Mouse (Mus musculus): ENCODE data around the gene Gnptg. TPM values are rescaled to one million over a fixed set of nuclear protein-coding genes. Genes with fewer than 3 reads are reported as not detected.

The Gnptg gene
- total RNA-seq, 2 experiments from 2014 or later = 14.9 to 16.2 TPM

GRCm38 (mm10) chr17:25210006-25210405, 29.9 kb downstream of the Gnptg start:
- DNase-seq (ENCODE audit: low spot score in 2 of 2) = no peak

DNA sequence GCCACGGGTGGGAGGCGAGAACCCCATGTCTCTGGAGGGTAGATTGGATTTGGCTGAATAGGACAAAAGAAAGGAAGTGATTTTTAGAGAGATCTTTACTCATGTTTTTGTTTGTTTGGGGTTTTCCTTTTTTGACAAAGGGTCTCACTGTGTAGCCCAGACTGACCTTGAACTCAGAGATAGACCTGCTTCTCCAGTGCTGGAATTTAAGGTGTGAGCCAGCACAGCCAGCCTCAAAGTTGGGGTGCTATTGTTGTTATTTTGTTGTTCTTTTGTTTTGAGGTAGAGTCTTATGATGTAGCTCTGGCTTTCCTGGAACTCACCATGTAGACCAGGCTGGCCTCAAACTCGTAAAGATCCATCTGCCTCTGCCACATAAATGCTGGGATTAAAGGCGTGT, 37.5 kb downstream of the Gnptg start:
- DNase-seq (ENCODE audit: low spot score in 2 of 2) = no peak

- DNase-seq (ENCODE audit: low spot score in 2 of 2) = no peak
These were observed 50.8 kb downstream of the Gnptg start for GRCm38 (mm10) chr17:25189091-25189490.

- DNase-seq (ENCODE audit: low spot score in 2 of 2) = peak; percentile 75 to 77
These were observed 51.5 kb downstream of the Gnptg start, which contains the start of gene Unkl for GRCm38 (mm10) chr17:25188150-25189031. Unkl (plus strand) TSS chr17:25188397.

DNA sequence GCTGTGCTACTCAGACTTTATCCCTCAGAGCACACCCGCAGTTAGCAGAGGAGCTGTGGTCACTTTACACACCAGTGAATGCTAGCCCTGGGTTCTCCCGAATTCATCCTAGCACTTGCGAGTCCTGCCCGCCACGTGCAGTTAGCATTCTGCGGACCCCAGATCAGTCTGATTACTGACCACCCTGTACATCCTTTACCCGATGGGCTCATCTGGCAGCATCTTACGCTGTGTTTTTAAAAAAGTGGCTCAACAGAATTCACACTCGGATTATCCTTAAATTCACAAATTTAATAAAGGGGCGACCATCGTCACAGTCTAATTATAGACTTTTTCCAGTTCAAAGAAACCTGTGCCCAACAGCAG, 52.2 kb downstream of the Gnptg start:
- no peak for DNase-seq (ENCODE audit: low spot score in 2 of 2)

- no peak for DNase-seq (ENCODE audit: low spot score in 2 of 2)
These were observed 55.0 kb downstream of the Gnptg start for GRCm38 (mm10) chr17:25184961-25185360.

GRCm38 (mm10) chr17:25184129-25184691, 55.7 kb downstream of the Gnptg start, which contains the start of gene BC003965:
BC003965 (plus strand) TSS chr17:25184554.
- DNase-seq (ENCODE audit: low spot score in 2 of 2) = peak; percentile 93 to 98

Small RNAs within 50 kb of the gene (microRNA-seq; reads per million reads assigned to microRNA genes)
- gene Mir3547 = not detected

Other genes starting within 250 kb of the Gnptg start
- 10 to 100 TPM; 13.9 to 14.9 TPM for gene Cramp1l, start 224.3 kb downstream of the Gnptg start, total RNA-seq (2021)
- gene Ift140, start 224.0 kb downstream of the Gnptg start, total RNA-seq (2021) = 10 to 100 TPM in 1 of 2 experiments, 1 to 10 TPM in 1; 9.0 to 10.1 TPM
- 10 to 100 TPM; 14.6 to 19.9 TPM for gene Tmem204, start 156.5 kb downstream of the Gnptg start, total RNA-seq (2021)
- gene Telo2, start 124.2 kb downstream of the Gnptg start, total RNA-seq (2021) = 10 to 100 TPM; 23.5 to 27.8 TPM
- gene Ptx4, start 119.4 kb downstream of the Gnptg start, total RNA-seq (2021) = 10 to 100 TPM in 1 of 2 experiments, 1 to 10 TPM in 1; 6.0 to 12.6 TPM
- gene Clcn7, start 106.7 kb downstream of the Gnptg start, total RNA-seq (2021) = 10 to 100 TPM; 23.0 to 25.0 TPM
- gene Ccdc154, start 77.7 kb downstream of the Gnptg start, total RNA-seq (2021) = under 1 TPM; 0.15 to 0.21 TPM
- not detected for gene Gm38655, start 64.7 kb downstream of the Gnptg start, total RNA-seq (2021)
- 10 to 100 TPM; 12.5 to 12.9 TPM for gene BC003965, start 55.6 kb downstream of the Gnptg start, total RNA-seq (2021)
- gene Unkl, start 51.7 kb downstream of the Gnptg start, total RNA-seq (2021) = 10 to 100 TPM in 1 of 2 experiments, 1 to 10 TPM in 1; 9.5 to 12.6 TPM
- gene Tsr3, start within 50 bp of the Gnptg start, total RNA-seq (2021) = 10 to 100 TPM; 25.5 to 26.4 TPM
- gene Baiap3, start 16.2 kb upstream of the Gnptg start, total RNA-seq (2021) = under 1 TPM in 1 of 2 experiments, not detected in 1; 0.54 TPM
- 100 to 1,000 TPM; 178 to 203 TPM for gene Ube2i, start 34.5 kb upstream of the Gnptg start, total RNA-seq (2021)
- 10 to 100 TPM; 18.4 to 21.5 TPM for gene Prss34, start 58.3 kb upstream of the Gnptg start, total RNA-seq (2021)
- not detected for gene Prss28, start 68.5 kb upstream of the Gnptg start, total RNA-seq (2021)
- not detected for gene Prss29, start 78.5 kb upstream of the Gnptg start, total RNA-seq (2021)
- gene Tpsab1, start 105.4 kb upstream of the Gnptg start, total RNA-seq (2021) = 10 to 100 TPM; 34.5 to 40.2 TPM
- gene Tpsb2, start 126.2 kb upstream of the Gnptg start, total RNA-seq (2021) = 100 to 1,000 TPM in 1 of 2 experiments, 10 to 100 TPM in 1; 86.0 to 110 TPM
- under 1 TPM; 0.54 to 0.60 TPM for gene Tpsg1, start 129.1 kb upstream of the Gnptg start, total RNA-seq (2021)
- 10 to 100 TPM; 20.2 to 22.7 TPM for gene Cacna1h, start 193.7 kb upstream of the Gnptg start, total RNA-seq (2021)
- not detected for gene Tekt4, start 214.5 kb upstream of the Gnptg start, total RNA-seq (2021)